In genomic region chr2:74676376-74677052, GRCm38 (mm10) we compare ENCODE assay signal across 28 mouse cellular contexts. TPM values are rescaled to one million over a fixed set of nuclear protein-coding genes. Genes with fewer than 3 reads are reported as not detected.
DNase-seq lines count a peak whose midpoint lies in the region; ATAC-seq lines count a peak whose summit lies in the region.
"Had no signal": no experiment of that assay in that cellular context is flagged by ENCODE, and none has a peak within 500 bp of the region (broad histone marks: within the 10 kb centered on the region; RNA-seq: fewer than 3 reads in every experiment).

No protein-coding gene starts in this region.

- ATAC-seq in hindbrain, embryonic 11.5 days (ENCODE audit: low FRiP score), result no peak
- ATAC-seq in liver, embryonic 11.5 days (replicated peaks; ENCODE audit: low FRiP score), result no peak
- no peak for ATAC-seq in liver, embryonic 12.5 days
- ATAC-seq in limb, embryonic 12.5 days (ENCODE audit: insufficient number of reproducible peaks, insufficient read depth, low FRiP score, low TSS enrichment, low read depth), result no peak
- ATAC-seq in neural tube, embryonic 13.5 days (ENCODE audit: low read depth), result no peak
- ATAC-seq: forebrain, embryonic 16.5 days; hindbrain, postnatal 0 days; midbrain, embryonic 16.5 days had no signal

- H3K4me2 ChIP-seq in hindbrain, embryonic 11.5 days (replicated peaks; ENCODE audit: low read depth, low read length), result no peak overlapping the region
- no peak overlapping the region for H3K4me2 ChIP-seq in liver, embryonic 11.5 days
- no peak overlapping the region for H3K4me2 ChIP-seq in liver, embryonic 12.5 days
- peak overlapping the region; percentile 74 for H3K4me2 ChIP-seq in limb, embryonic 12.5 days
- peak overlapping the region; percentile 29; the same call in 1 of the 2 replicates for H3K4me2 ChIP-seq in neural tube, embryonic 13.5 days
- H3K4me2 ChIP-seq: liver, embryonic 15.5 days; lung, embryonic 15.5 days had no signal

- no peaks in the 10 kb centered on the region for H3K36me3 ChIP-seq in hindbrain, embryonic 10.5 days
- no peaks in the 10 kb centered on the region for H3K36me3 ChIP-seq in hindbrain, embryonic 11.5 days (ENCODE audit: control insufficient read depth, insufficient read depth, low read length)
- no peaks in the 10 kb centered on the region for H3K36me3 ChIP-seq in liver, embryonic 11.5 days (ENCODE audit: control insufficient read depth, insufficient read depth, low read length)
- no peaks in the 10 kb centered on the region for H3K36me3 ChIP-seq in liver, embryonic 12.5 days
- no peaks in the 10 kb centered on the region for H3K36me3 ChIP-seq in limb, embryonic 12.5 days
- no peaks in the 10 kb centered on the region for H3K36me3 ChIP-seq in neural tube, embryonic 13.5 days
- H3K36me3 ChIP-seq: embryonic facial prominence, embryonic 10.5 days; liver, embryonic 15.5 days; lung, embryonic 15.5 days had no signal

- DNase-seq in hindbrain, embryonic 10.5 days (ENCODE audit: low spot score), result peak; percentile 41
- no peak for DNase-seq in hindbrain, embryonic 11.5 days (ENCODE audit: low spot score)
- DNase-seq in liver, embryonic 11.5 days (ENCODE audit: low spot score), result peak; percentile 30
- DNase-seq in cerebellum, adult 9-10 months, result no peak
- DNase-seq: adrenal gland, adult 2 months; B cell, adult 2 months; cerebellum, adult 11 months; gastrocnemius, postnatal 36 days; kidney, adult 11 months; layer of hippocampus, adult 9-11 months; lung, postnatal 36 days; right cerebral cortex, postnatal 14 days had no signal

- peaks cover 100% of the 10 kb centered on the region for H3K27me3 ChIP-seq in hindbrain, embryonic 10.5 days (ENCODE audit: insufficient read depth, poor library complexity, severe bottlenecking)
- H3K27me3 ChIP-seq in hindbrain, embryonic 11.5 days (ENCODE audit: control insufficient read depth, insufficient read depth, low read length), result peaks cover 99% of the 10 kb centered on the region
- H3K27me3 ChIP-seq in liver, embryonic 11.5 days (replicated peaks; ENCODE audit: control insufficient read depth, insufficient read depth, low read length), result peaks cover 100% of the 10 kb centered on the region
- H3K27me3 ChIP-seq in liver, embryonic 12.5 days (replicated peaks), result peaks cover 100% of the 10 kb centered on the region
- H3K27me3 ChIP-seq in limb, embryonic 12.5 days, result peaks cover 68% of the 10 kb centered on the region
- H3K27me3 ChIP-seq in neural tube, embryonic 13.5 days, result peaks cover 100% of the 10 kb centered on the region

- H3K27ac ChIP-seq in hindbrain, embryonic 10.5 days, result no peak overlapping the region
- no peak overlapping the region for H3K27ac ChIP-seq in hindbrain, embryonic 11.5 days (ENCODE audit: low read depth, low read length)
- no peak overlapping the region for H3K27ac ChIP-seq in liver, embryonic 11.5 days (ENCODE audit: low read depth, low read length)
- H3K27ac ChIP-seq in liver, embryonic 12.5 days, result no peak overlapping the region
- H3K27ac ChIP-seq in limb, embryonic 12.5 days, result peak overlapping the region; percentile 99
- H3K27ac ChIP-seq in neural tube, embryonic 13.5 days (replicated peaks), result no peak overlapping the region
- H3K27ac ChIP-seq: embryonic facial prominence, embryonic 10.5 days; hindbrain, postnatal 0 days; left cerebral cortex, adult 2 months; liver, embryonic 15.5 days; lung, embryonic 15.5 days; stomach, postnatal 0 days had no signal

- H3K4me3 ChIP-seq in hindbrain, embryonic 10.5 days, result no peak overlapping the region
- no peak overlapping the region for H3K4me3 ChIP-seq in hindbrain, embryonic 11.5 days (ENCODE audit: low read depth, low read length)
- no peak overlapping the region for H3K4me3 ChIP-seq in liver, embryonic 11.5 days (ENCODE audit: low read depth, low read length)
- no peak overlapping the region for H3K4me3 ChIP-seq in liver, embryonic 12.5 days
- H3K4me3 ChIP-seq in limb, embryonic 12.5 days (replicated peaks), result peak overlapping the region; percentile 90
- peak overlapping the region; percentile 14; the same call in 1 of the 2 replicates for H3K4me3 ChIP-seq in neural tube, embryonic 13.5 days
- H3K4me3 ChIP-seq: embryonic facial prominence, embryonic 10.5 days; left cerebral cortex, adult 2 months; liver, embryonic 15.5 days; lung, embryonic 15.5 days; myocyte had no signal

- peaks cover 10% of the 10 kb centered on the region for H3K4me1 ChIP-seq in hindbrain, embryonic 10.5 days (replicated peaks)
- H3K4me1 ChIP-seq in hindbrain, embryonic 11.5 days (replicated peaks; ENCODE audit: control insufficient read depth, insufficient read depth, low read length), result 0 out of 2 replicates have a peak, but pooled peaks cover 2% of the 10 kb centered on the region
- no peaks in the 10 kb centered on the region for H3K4me1 ChIP-seq in liver, embryonic 11.5 days (replicated peaks; ENCODE audit: control insufficient read depth, insufficient read depth, low read length)
- H3K4me1 ChIP-seq in liver, embryonic 12.5 days, result 0 out of 2 replicates have a peak, but pooled peaks cover 4% of the 10 kb centered on the region
- H3K4me1 ChIP-seq in limb, embryonic 12.5 days (replicated peaks), result peaks cover 42% of the 10 kb centered on the region
- H3K4me1 ChIP-seq in neural tube, embryonic 13.5 days (replicated peaks), result peaks cover 8% of the 10 kb centered on the region
- H3K4me1 ChIP-seq: liver, embryonic 15.5 days had no signal

- H3K9ac ChIP-seq in hindbrain, embryonic 11.5 days (ENCODE audit: low read depth, low read length), result no peak overlapping the region
- no peak overlapping the region for H3K9ac ChIP-seq in liver, embryonic 11.5 days (ENCODE audit: low read depth, low read length)
- no peak overlapping the region for H3K9ac ChIP-seq in liver, embryonic 12.5 days
- peak overlapping the region; percentile 99 for H3K9ac ChIP-seq in limb, embryonic 12.5 days (replicated peaks)
- no peak overlapping the region for H3K9ac ChIP-seq in neural tube, embryonic 13.5 days
- H3K9ac ChIP-seq: liver, embryonic 15.5 days; lung, embryonic 15.5 days had no signal

- 2% methylated on average over 9 of the region's 9 CpGs for WGBS in hindbrain, embryonic 10.5 days
- 3% methylated on average over 9 of the region's 9 CpGs for WGBS in hindbrain, embryonic 11.5 days
- 4% methylated on average over 9 of the region's 9 CpGs for WGBS in liver, embryonic 11.5 days
- under 1% methylated on average over 9 of the region's 9 CpGs for WGBS in liver, embryonic 12.5 days (ENCODE audit: insufficient replicate concordance)
- WGBS in limb, embryonic 12.5 days, result 8% methylated on average over 9 of the region's 9 CpGs
- 5% methylated on average over 9 of the region's 9 CpGs for WGBS in neural tube, embryonic 13.5 days

- no peaks in the 10 kb centered on the region for H3K9me3 ChIP-seq in hindbrain, embryonic 10.5 days
- no peaks in the 10 kb centered on the region for H3K9me3 ChIP-seq in hindbrain, embryonic 11.5 days (ENCODE audit: control insufficient read depth, low read length)
- no peaks in the 10 kb centered on the region for H3K9me3 ChIP-seq in liver, embryonic 11.5 days (ENCODE audit: control insufficient read depth, low read length)
- no peaks in the 10 kb centered on the region for H3K9me3 ChIP-seq in liver, embryonic 12.5 days (replicated peaks)
- no peaks in the 10 kb centered on the region for H3K9me3 ChIP-seq in limb, embryonic 12.5 days
- H3K9me3 ChIP-seq in neural tube, embryonic 13.5 days, result no peaks in the 10 kb centered on the region
- H3K9me3 ChIP-seq: embryonic facial prominence, embryonic 10.5 days; liver, embryonic 15.5 days; lung, embryonic 15.5 days had no signal

RNA-seq across cellular contexts. Expression of gene Hoxd12, which starts 1.7 kb away (rescaled TPM):
- polyA plus RNA-seq in hindbrain, embryonic 10.5 days (2016; fragmentation: Nextera tagmentation; extraction: Ambion mirVana), result not detected in 2 replicates
- polyA plus RNA-seq in hindbrain, embryonic 11.5 days (2014; fragmentation: Nextera tagmentation; extraction: Ambion mirVana), result not detected in 2 replicates
- 0.12 and 0.49 TPM in 2 replicates for polyA plus RNA-seq in liver, embryonic 11.5 days (2014; fragmentation: Nextera tagmentation; extraction: Ambion mirVana)
- polyA plus RNA-seq in liver, embryonic 12.5 days (2016; fragmentation: Nextera tagmentation; extraction: Ambion mirVana), result not detected in 2 replicates
- polyA plus RNA-seq in limb, embryonic 12.5 days (2016; fragmentation: Nextera tagmentation; extraction: Ambion mirVana), result 113 and 130 TPM in 2 replicates
- 0.50 and 1.7 TPM in 2 replicates for polyA plus RNA-seq in neural tube, embryonic 13.5 days (2015; fragmentation: Nextera tagmentation; extraction: Ambion mirVana)
- polyA plus RNA-seq: adrenal gland, adult 2 months; cortical plate, adult 2 months; embryonic facial prominence, embryonic 10.5 days; forebrain, embryonic 16.5 days; heart, embryonic 16.5 days; hindbrain, postnatal 0 days; large intestine, adult 2 months; liver, embryonic 15.5 days; lung, embryonic 15.5 days; midbrain, embryonic 16.5 days; myocyte; stomach, postnatal 0 days; thymus, postnatal 0 days had no signal

RNA-seq across cellular contexts. Expression of gene Hoxd11, which starts 2.8 kb away (rescaled TPM):
- not detected in 2 replicates for polyA plus RNA-seq in hindbrain, embryonic 10.5 days (2016; fragmentation: Nextera tagmentation; extraction: Ambion mirVana)
- not detected in 2 replicates for polyA plus RNA-seq in hindbrain, embryonic 11.5 days (2014; fragmentation: Nextera tagmentation; extraction: Ambion mirVana)
- polyA plus RNA-seq in liver, embryonic 11.5 days (2014; fragmentation: Nextera tagmentation; extraction: Ambion mirVana), result 0.14 and 0.44 TPM in 2 replicates
- polyA plus RNA-seq in liver, embryonic 12.5 days (2016; fragmentation: Nextera tagmentation; extraction: Ambion mirVana), result not detected in 2 replicates
- polyA plus RNA-seq in limb, embryonic 12.5 days (2016; fragmentation: Nextera tagmentation; extraction: Ambion mirVana), result 55.4 and 62.0 TPM in 2 replicates
- polyA plus RNA-seq in neural tube, embryonic 13.5 days (2015; fragmentation: Nextera tagmentation; extraction: Ambion mirVana), result 4.0 and 6.5 TPM in 2 replicates
- polyA plus RNA-seq: adrenal gland, adult 2 months; cortical plate, adult 2 months; embryonic facial prominence, embryonic 10.5 days; forebrain, embryonic 16.5 days; heart, embryonic 16.5 days; hindbrain, postnatal 0 days; large intestine, adult 2 months; liver, embryonic 15.5 days; lung, embryonic 15.5 days; midbrain, embryonic 16.5 days; myocyte; stomach, postnatal 0 days; thymus, postnatal 0 days had no signal

RNA-seq across cellular contexts. Expression of gene Hoxd13, which starts 8.4 kb away (rescaled TPM):
- polyA plus RNA-seq in hindbrain, embryonic 10.5 days (2016; fragmentation: Nextera tagmentation; extraction: Ambion mirVana), result not detected in 2 replicates
- 0.15 TPM in 1 of 2 replicates, not detected in the other for polyA plus RNA-seq in hindbrain, embryonic 11.5 days (2014; fragmentation: Nextera tagmentation; extraction: Ambion mirVana)
- polyA plus RNA-seq in liver, embryonic 11.5 days (2014; fragmentation: Nextera tagmentation; extraction: Ambion mirVana), result 0.06 and 0.45 TPM in 2 replicates
- 0.10 TPM in 1 of 2 replicates, not detected in the other for polyA plus RNA-seq in liver, embryonic 12.5 days (2016; fragmentation: Nextera tagmentation; extraction: Ambion mirVana)
- 81.8 and 88.0 TPM in 2 replicates for polyA plus RNA-seq in limb, embryonic 12.5 days (2016; fragmentation: Nextera tagmentation; extraction: Ambion mirVana)
- 0.10 and 0.19 TPM in 2 replicates for polyA plus RNA-seq in neural tube, embryonic 13.5 days (2015; fragmentation: Nextera tagmentation; extraction: Ambion mirVana)
- polyA plus RNA-seq: adrenal gland, adult 2 months; cortical plate, adult 2 months; embryonic facial prominence, embryonic 10.5 days; forebrain, embryonic 16.5 days; heart, embryonic 16.5 days; hindbrain, postnatal 0 days; large intestine, adult 2 months; liver, embryonic 15.5 days; lung, embryonic 15.5 days; midbrain, embryonic 16.5 days; myocyte; stomach, postnatal 0 days; thymus, postnatal 0 days had no signal

RNA-seq across cellular contexts. Expression of gene Hoxd10, which starts 15.2 kb away (rescaled TPM):
- not detected in 2 replicates for polyA plus RNA-seq in hindbrain, embryonic 10.5 days (2016; fragmentation: Nextera tagmentation; extraction: Ambion mirVana)
- 0.13 TPM in 1 of 2 replicates, not detected in the other for polyA plus RNA-seq in hindbrain, embryonic 11.5 days (2014; fragmentation: Nextera tagmentation; extraction: Ambion mirVana)
- polyA plus RNA-seq in liver, embryonic 11.5 days (2014; fragmentation: Nextera tagmentation; extraction: Ambion mirVana), result 0.09 and 0.30 TPM in 2 replicates
- not detected in 2 replicates for polyA plus RNA-seq in liver, embryonic 12.5 days (2016; fragmentation: Nextera tagmentation; extraction: Ambion mirVana)
- polyA plus RNA-seq in limb, embryonic 12.5 days (2016; fragmentation: Nextera tagmentation; extraction: Ambion mirVana), result 39.5 and 42.0 TPM in 2 replicates
- polyA plus RNA-seq in neural tube, embryonic 13.5 days (2015; fragmentation: Nextera tagmentation; extraction: Ambion mirVana), result 87.2 and 132 TPM in 2 replicates
- polyA plus RNA-seq: adrenal gland, adult 2 months; cortical plate, adult 2 months; embryonic facial prominence, embryonic 10.5 days; forebrain, embryonic 16.5 days; heart, embryonic 16.5 days; hindbrain, postnatal 0 days; large intestine, adult 2 months; liver, embryonic 15.5 days; midbrain, embryonic 16.5 days; myocyte; stomach, postnatal 0 days had no signal

RNA-seq across cellular contexts. Expression of gene Evx2, which starts 17.2 kb away (rescaled TPM):
- polyA plus RNA-seq in hindbrain, embryonic 10.5 days (2016; fragmentation: Nextera tagmentation; extraction: Ambion mirVana), result 0.19 and 0.47 TPM in 2 replicates
- polyA plus RNA-seq in hindbrain, embryonic 11.5 days (2014; fragmentation: Nextera tagmentation; extraction: Ambion mirVana), result 1.6 and 2.4 TPM in 2 replicates
- polyA plus RNA-seq in liver, embryonic 11.5 days (2014; fragmentation: Nextera tagmentation; extraction: Ambion mirVana), result 0.12 TPM in 1 of 2 replicates, not detected in the other
- polyA plus RNA-seq in liver, embryonic 12.5 days (2016; fragmentation: Nextera tagmentation; extraction: Ambion mirVana), result not detected in 2 replicates
- 6.8 and 8.3 TPM in 2 replicates for polyA plus RNA-seq in limb, embryonic 12.5 days (2016; fragmentation: Nextera tagmentation; extraction: Ambion mirVana)
- polyA plus RNA-seq in neural tube, embryonic 13.5 days (2015; fragmentation: Nextera tagmentation; extraction: Ambion mirVana), result 0.43 and 0.67 TPM in 2 replicates
- polyA plus RNA-seq: adrenal gland, adult 2 months; cortical plate, adult 2 months; forebrain, embryonic 16.5 days; heart, embryonic 16.5 days; large intestine, adult 2 months; liver, embryonic 15.5 days; lung, embryonic 15.5 days; myocyte; stomach, postnatal 0 days; thymus, postnatal 0 days had no signal

Comparison
In these comparisons a context has a peak if more than half of its experiments do, and no peak if none do; other contexts are left out.
1. DNase-seq: peak in hindbrain, embryonic 10.5 days (single experiment) and liver, embryonic 11.5 days (single experiment); none in hindbrain, embryonic 11.5 days (single experiment) and cerebellum, adult 9-10 months (single experiment).
2. H3K4me3 ChIP-seq: peak in limb, embryonic 12.5 days (single experiment) and neural tube, embryonic 13.5 days (single experiment); none in hindbrain, embryonic 10.5 days (single experiment), hindbrain, embryonic 11.5 days (single experiment), liver, embryonic 11.5 days (single experiment) and liver, embryonic 12.5 days (single experiment).
3. H3K4me2 ChIP-seq: peak in limb, embryonic 12.5 days (single experiment) and neural tube, embryonic 13.5 days (single experiment); none in hindbrain, embryonic 11.5 days (single experiment), liver, embryonic 11.5 days (single experiment) and liver, embryonic 12.5 days (single experiment).
4. RNA of gene Hoxd12, which starts 1.7 kb away (polyA plus RNA-seq): 113 to 130 TPM in limb, embryonic 12.5 days; 0.50 to 1.7 TPM in neural tube, embryonic 13.5 days, 0.12 to 0.49 TPM in liver, embryonic 11.5 days, not detected in liver, embryonic 12.5 days, not detected in hindbrain, embryonic 10.5 days and not detected in hindbrain, embryonic 11.5 days; every median in the first group is over 10 times any median in the second.
5. RNA of gene Hoxd13, which starts 8.4 kb away (polyA plus RNA-seq): 81.8 to 88.0 TPM in limb, embryonic 12.5 days; 0.06 to 0.45 TPM in liver, embryonic 11.5 days, 0.10 to 0.19 TPM in neural tube, embryonic 13.5 days, 0.10 TPM in liver, embryonic 12.5 days, 0.15 TPM in hindbrain, embryonic 11.5 days and not detected in hindbrain, embryonic 10.5 days; every median in the first group is over 10 times any median in the second.